Mouse (Mus musculus) v-Abl transformed pro-B cells (cell line): ENCODE data around the gene Cptp.

Experiments
- in situ Hi-C, 2 experiments: fragments of 400-800 bp; cut with MboI; formaldehyde crosslinking; loops; one replicate each; pipeline ENCODE4 v1.15.1; 2025; ENCODE audit not compliant: unreplicated experiment in 2 of 2

Gene Cptp

DNA sequence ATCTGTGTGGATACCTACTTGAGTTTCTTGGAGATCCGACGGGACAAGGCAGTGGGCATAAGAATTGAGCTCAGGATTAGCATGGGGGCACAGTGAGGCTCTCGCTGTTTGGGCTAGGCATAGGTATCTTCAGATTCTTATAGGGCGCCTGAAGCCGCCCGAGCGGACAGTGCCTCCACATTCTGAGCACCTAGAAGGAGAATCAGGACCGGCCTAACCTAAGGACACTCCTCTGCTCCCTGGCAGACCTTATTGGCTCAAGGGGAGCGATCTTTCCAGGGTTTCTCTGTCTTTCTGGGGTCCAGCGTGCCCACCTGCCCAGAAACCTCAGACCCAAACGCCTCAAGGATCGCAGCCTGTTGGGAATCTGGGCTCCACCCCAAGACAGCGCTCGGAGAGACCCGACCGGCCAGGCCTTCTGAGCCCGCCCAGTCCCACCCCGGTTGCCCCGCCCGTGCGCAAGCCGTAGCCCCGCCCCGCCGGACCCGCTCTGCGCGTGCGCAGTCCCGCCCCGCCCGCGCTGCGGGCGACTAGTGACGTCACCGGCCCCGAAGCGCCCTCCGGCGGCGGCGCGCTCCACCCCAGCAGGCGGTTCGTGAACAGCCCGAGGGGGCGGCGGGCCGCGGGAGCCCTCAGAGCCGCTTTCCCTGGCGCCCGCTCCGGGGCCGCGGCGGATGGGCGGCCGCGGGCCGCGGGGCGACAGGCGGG lies 22.2 kb downstream of the Cptp start, which contains the start of gene Dvl1:
Gene Dvl1, plus strand, starts transcription at position 532 of the 708 bp plus-strand sequence.
- in situ Hi-C loops, result no loop called here

DNA sequence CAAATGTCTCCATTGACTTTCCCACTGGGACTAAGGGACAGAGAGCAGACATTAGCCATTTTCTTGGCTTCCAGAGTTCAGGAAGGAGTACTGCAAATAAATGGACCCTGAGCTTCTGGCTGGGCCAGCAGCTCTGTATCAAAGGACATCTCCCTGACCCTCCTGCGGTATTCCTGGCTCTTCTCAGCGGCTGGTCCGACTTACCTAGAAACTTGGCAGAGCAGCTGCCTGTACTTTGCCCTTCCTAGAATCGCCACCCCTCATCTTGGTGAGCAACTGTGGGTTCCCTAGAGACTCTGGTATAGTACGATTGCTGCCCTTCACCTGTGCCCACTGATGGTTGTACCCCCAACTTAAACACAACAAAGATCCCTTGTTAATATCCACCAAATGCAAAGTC lies 26.0 kb downstream of the Cptp start:
- in situ Hi-C loops, result no loop called here

DNA sequence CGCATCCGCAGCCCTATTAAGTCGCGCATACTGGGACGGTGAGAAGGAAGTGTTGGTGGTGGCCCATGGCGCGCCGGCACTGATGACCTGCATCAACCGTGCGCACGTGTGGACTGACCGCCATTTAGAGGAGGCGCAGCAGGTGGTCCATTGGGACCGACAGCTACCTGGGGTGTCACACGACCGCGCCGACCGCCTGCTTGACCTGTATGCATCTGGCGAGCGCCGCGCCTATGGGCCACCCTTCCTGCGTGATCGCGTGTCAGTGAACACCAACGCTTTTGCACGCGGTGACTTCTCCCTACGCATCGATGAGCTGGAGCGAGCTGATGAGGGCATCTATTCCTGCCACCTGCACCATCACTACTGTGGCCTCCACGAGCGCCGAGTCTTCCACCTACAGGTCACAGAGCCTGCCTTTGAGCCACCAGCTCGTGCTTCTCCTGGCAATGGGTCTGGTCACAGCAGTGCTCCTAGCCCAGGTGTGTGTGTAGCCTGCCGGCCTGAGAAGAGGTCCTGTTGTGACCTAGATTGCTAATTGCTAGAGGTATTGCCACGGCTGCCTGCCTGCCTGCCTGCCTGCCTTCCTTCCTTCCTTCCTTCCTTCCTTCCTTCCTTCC lies 27.5 kb downstream of the Cptp start:
- in situ Hi-C loops, result no loop called here

DNA sequence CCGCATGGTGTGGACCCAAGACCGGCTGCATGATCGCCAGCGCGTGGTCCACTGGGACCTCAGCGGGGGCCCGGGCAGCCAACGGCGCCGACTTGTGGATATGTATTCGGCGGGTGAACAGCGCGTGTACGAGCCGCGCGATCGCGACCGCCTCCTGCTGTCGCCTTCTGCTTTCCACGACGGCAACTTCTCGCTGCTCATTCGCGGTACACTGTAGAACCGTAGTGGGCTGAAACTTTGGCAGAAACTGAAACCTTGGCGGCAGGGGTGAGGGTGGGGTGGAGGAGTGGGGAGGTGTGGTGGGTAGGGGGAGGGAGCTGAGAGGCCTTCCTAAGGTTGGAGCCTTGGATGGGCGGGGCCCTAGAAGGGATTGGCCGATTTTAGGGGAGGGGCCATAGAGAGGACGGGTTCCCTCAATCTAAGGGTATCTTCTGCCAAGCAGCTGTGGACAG lies 28.2 kb downstream of the Cptp start:
- in situ Hi-C loops, result no loop called here

- in situ Hi-C loops, result no loop called here
Measured at GRCm38 (mm10) chr4:155840076-155841002, 28.9 kb downstream of the Cptp start.

DNA sequence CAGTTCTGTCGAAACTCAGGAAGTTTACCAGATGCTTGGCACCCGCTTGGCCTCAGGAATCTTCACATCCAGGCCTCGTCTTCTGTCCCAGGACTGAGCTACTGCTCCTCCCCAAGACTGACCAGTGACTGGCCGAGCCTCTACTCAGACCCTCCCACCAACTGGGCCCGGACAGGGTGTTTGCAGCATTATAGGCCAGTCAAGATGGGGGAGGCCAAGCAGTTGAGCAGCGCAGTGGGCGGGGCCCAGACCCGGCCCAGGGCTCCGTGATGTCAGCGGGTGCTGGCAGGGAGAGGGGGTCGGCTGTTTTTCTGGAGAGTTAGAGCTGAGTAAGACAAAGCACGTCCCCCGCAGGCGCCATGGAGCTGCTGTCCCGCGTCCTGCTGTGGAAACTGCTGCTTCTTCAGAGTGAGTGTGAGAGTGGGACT lies 29.7 kb downstream of the Cptp start, which contains the start of gene Mxra8:
Gene Mxra8, plus strand, starts transcription at position 198 of the 428 bp plus-strand sequence.
- in situ Hi-C loops, result loop anchor here in 1 of 2 experiments (10.0 kb wide), 1 partner anchor 105 kb away; the partner anchor contains the start of gene Ube2j2

DNA sequence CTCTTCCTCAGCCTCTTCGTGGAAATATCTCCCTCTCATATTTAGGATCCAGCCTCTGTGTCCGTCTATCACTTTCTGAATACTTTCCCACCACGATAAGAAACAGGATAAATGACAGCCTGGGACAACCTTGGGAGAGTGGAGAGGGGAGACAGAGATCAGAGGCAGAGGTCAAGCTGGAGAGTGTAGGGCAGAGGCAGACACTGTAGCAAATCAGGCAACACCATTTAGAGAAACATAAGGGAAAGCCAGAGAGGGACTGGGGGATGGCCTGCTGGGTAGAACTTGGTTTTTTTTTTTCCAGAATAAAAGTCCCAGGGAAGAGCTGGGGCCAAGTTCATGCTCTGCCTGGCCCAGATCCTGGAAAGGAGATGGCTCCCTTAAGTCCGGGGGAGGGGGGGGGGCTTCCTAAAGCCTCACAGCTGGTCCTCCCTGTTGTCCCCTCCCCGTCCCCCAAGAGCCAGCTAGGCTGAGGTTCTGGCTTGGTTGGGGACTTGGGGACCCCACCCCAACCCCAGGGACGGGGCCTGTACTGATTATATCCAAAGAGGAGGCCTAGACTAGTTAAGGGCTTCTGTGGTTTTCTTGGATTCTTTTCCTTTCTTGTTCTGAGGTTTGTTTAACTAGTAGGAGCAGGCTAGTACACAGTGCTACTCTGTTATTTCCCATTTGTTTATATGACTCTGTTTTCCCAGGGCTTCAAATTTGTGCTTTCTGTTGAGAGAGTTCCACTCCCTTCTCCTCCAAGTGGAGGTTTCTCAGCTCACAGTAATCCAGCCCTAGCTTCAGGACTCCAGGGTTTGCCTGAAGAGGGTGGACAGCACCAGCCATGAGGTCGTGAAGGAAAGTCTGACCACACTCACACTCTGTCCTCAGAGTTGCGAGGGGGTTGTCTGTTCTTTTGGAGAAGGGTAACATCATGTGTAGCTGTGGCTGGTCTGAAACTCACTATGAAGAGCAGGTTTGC lies 30.8 kb downstream of the Cptp start:
- in situ Hi-C loops, result loop anchor here in 1 of 2 experiments (10.0 kb wide), 1 partner anchor 106 kb away; the partner anchor contains the start of gene Ube2j2

DNA sequence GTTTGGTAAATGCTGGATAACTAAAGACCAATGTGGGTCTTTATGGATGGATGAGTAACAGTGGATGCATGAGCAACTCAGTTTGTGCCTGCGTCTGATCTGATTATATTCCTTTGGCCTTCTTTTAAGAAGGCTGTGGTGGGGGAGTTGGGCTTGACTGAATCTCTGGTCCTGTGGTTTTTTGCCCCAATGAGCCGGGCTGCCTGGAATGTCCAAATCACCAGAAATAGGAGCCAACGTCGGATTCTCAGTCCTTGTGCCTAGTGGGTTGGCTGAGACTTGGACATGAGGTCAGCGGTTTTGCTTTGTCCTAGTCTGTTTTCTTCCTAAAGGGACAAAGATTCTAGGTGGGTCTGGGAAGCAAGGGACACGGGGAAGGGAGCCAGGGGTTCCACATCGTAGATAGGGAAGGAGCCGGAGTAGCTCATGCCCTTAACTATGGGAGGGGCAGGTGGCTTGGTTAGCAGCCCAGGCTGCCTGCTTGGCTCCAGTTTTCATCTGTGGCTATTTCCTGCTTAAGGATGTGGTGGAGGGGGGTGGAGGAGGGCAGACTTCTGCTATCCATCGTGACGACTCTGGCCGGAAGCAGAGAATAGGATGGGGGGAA lies 31.7 kb downstream of the Cptp start:
- in situ Hi-C loops, result loop anchor here in 1 of 2 experiments (10.0 kb wide), 1 partner anchor 107 kb away; the partner anchor contains the start of gene Ube2j2

DNA sequence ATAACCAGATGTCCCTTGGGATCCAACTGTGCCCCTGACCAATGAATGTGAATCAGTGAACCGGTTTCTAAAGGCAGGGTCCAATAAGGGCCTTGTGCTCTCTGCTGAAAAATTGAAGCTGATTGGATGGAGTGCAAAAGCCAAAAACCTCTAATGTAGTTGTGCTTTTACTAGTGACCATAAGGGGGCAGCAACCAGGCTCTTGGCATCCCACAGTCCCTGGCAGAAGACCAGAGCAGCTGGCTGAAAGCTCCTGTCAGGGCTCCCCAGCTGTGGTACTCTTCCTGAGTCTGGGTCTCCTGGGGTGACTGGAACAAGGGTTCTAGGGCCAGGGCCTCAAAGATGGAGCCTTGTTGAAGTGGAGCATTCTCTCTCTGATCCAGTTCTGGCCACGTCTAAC lies 35.4 kb downstream of the Cptp start:
- in situ Hi-C loops, result loop anchor here (5.0 to 10.0 kb wide), 2 partner anchors 111 to 113 kb away; partner anchors contain the start of gene Ube2j2 (in 1 of the 2)

GRCm38 (mm10) chr4:155833234-155833633 lies 36.0 kb downstream of the Cptp start:
- in situ Hi-C loops, result loop anchor here (5.0 to 10.0 kb wide), 2 partner anchors 112 to 114 kb away; partner anchors contain the start of gene Ube2j2 (in 1 of the 2)

DNA sequence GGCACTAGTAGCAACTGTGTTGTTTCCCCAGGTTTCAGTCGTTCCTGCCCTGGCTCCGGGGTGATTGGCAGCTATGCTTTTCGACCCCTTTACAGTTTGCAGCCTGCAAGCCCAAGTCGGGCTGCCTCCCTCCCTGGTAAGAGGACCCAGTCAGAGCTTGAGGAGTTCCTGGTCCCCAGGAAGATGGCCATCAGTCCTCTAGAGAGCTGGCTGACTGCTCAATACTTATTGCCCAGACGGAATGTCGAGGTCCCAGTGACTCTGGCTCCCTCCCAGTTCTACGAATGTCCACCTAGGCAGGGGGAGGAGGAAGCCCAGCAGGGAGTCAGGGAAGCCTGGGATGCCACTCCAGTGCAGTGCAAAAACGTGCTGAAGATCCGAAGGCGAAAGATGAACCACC lies 36.9 kb downstream of the Cptp start:
- in situ Hi-C loops, result loop anchor here (5.0 to 10.0 kb wide), 2 partner anchors 112 to 115 kb away; partner anchors contain the start of gene Ube2j2 (in 1 of the 2)

DNA sequence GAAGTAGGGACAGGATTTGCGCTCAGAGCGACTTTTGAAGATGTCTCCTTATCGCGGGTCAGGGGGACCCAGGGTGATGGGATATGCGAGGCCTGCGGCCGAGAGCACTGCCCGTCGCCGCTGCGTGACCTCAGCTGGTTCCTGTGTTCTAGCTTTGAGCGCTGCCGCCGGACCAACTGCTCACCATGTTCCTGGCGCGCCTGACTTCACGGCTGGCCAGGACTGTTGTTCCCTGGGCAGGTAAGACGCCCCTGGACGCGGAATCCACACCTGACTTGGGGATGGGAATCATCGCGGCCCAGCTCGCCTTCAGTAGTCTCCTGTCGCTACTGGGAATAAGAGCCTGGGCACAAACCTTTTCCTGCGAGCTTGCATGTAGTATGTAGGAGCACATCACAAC lies 37.4 kb downstream of the Cptp start:
- in situ Hi-C loops, result loop anchor here (5.0 to 10.0 kb wide), 2 partner anchors 113 to 115 kb away; partner anchors contain the start of gene Ube2j2 (in 1 of the 2)

- in situ Hi-C loops, result loop anchor here (5.0 to 10.0 kb wide), 2 partner anchors 114 to 116 kb away; partner anchors contain the start of gene Ube2j2 (in 1 of the 2)
Measured at GRCm38 (mm10) chr4:155831205-155831766, 38.0 kb downstream of the Cptp start, which contains the start of gene Aurkaip1. Gene Aurkaip1, plus strand, starts transcription at chr4:155831272.

- in situ Hi-C loops, result loop anchor here (5.0 to 10.0 kb wide), 2 partner anchors 114 to 117 kb away; partner anchors contain the start of gene Ube2j2 (in 1 of the 2)
Measured at GRCm38 (mm10) chr4:155830596-155830995, 38.6 kb downstream of the Cptp start.

GRCm38 (mm10) chr4:155829866-155830265 lies 39.4 kb downstream of the Cptp start:
- in situ Hi-C loops, result loop anchor here (5.0 to 10.0 kb wide), 2 partner anchors 115 to 117 kb away; partner anchors contain the start of gene Ube2j2 (in 1 of the 2)

GRCm38 (mm10) chr4:155823443-155823842 lies 45.8 kb downstream of the Cptp start:
- in situ Hi-C loops, result loop anchor here in 1 of 2 experiments (25.0 kb wide), 1 partner anchor 736 kb away; the partner anchor contains the start of genes Morn1 and Rer1

DNA sequence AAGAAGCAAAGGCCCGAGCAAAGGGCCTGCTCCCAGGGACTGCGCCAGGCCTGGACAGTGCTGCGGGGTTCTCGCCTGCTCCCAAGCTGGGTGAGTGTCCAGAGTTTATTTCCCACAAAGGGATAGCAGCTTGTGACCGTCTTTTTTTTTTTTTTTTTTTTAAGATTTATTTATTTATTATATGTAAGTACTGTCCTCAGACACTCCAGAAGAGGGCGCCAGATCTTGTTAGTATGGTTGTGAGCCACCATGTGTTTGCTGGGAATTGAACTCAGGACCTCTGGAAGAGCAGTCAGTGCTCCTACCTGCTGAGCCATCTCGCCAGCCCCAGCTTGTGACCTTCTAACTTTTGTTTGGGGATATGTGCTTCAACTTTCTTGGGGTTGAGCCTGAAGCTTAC lies 48.2 kb downstream of the Cptp start:
- in situ Hi-C loops, result loop anchor here in 1 of 2 experiments (25.0 kb wide), 1 partner anchor 734 kb away; the partner anchor contains the start of genes Morn1 and Rer1
